Mouse (Mus musculus): ENCODE results near the gene Tada1. TPM values are rescaled to one million over a fixed set of nuclear protein-coding genes. Genes with fewer than 3 reads are reported as not detected.

Gene Tada1
- total and polyA plus RNA-seq, 3 experiments = 34.0 to 36.7 TPM; not detected in 1

GRCm38 (mm10) chr1:166409701-166410220, 30.9 kb downstream of the Tada1 start, which contains the start of gene Pogk (continued):
- TF ChIP-seq USF1 (IDR thresholded peaks at IDR 0.05; ENCODE audit: low read depth, low read length) = peak; percentile 86
- no peak for TF ChIP-seq MEF2A (IDR thresholded peaks at IDR 0.05; ENCODE audit: extremely low read depth, insufficient replicate concordance, low read depth, low read length, poor library complexity, severe bottlenecking)
- peak; percentile 53; the same call in 1 of the 2 replicates for TF ChIP-seq ETS1 (IDR thresholded peaks at IDR 0.05; ENCODE audit: low read depth, low read length)
- TF ChIP-seq POLR2A (IDR thresholded peaks at IDR 0.05; ENCODE audit: control insufficient read depth in 1 of 2, insufficient read depth in 1 of 2, low read depth in 1 of 2, low read length in 2 of 2, poor library complexity in 1 of 2) = peak; percentile 67 to 76; a peak in 3 of 4 replicates
- TF ChIP-seq MYB (IDR thresholded peaks at IDR 0.05; ENCODE audit: low read depth, low read length) = no peak
- TF ChIP-seq CHD1 (IDR thresholded peaks at IDR 0.05; ENCODE audit: low read depth, low read length) = no peak
- TF ChIP-seq EP300 (IDR thresholded peaks at IDR 0.05; ENCODE audit: low read depth in 1 of 2, low read length in 2 of 2) = peak in 1 of 2 experiments; percentile 30; a peak in 1 of 4 replicates
- TF ChIP-seq GATA1 (IDR thresholded peaks at IDR 0.05; ENCODE audit: low read depth, low read length) = no peak

- no peak for TF ChIP-seq ZC3H11A (IDR thresholded peaks at IDR 0.05; ENCODE audit: low read depth, low read length)
- TF ChIP-seq POLR2AphosphoS2 (IDR thresholded peaks at IDR 0.05; ENCODE audit: low read length) = no peak
- no peak overlapping the region for H3K27ac ChIP-seq (ENCODE audit: control insufficient read depth, low read depth, low read length)
- peaks cover 3 to 14% of the 10 kb centered on the region in 2 experiments for H3K4me1 ChIP-seq (ENCODE audit: control insufficient read depth in 1 of 2, insufficient read depth in 2 of 2, low read length in 2 of 2)
- no peaks in the 10 kb centered on the region; the same call in 1 of the 2 replicates for H3K9me3 ChIP-seq (replicated peaks; ENCODE audit: insufficient read depth, low read length)
- H3K4me3 ChIP-seq (ENCODE audit: control insufficient read depth in 1 of 2, insufficient read depth in 1 of 2, low read depth in 2 of 2, low read length in 2 of 2) = no peak overlapping the region
- H3K79me2 ChIP-seq (ENCODE audit: control insufficient read depth, insufficient read depth, low read length, poor library complexity) = peaks cover 5% of the 10 kb centered on the region; the same call in 1 of the 2 replicates
- no peak for DNase-seq (ENCODE audit: low read depth, low spot score)
- peaks cover 0 to 5% of the 10 kb centered on the region in 2 experiments; a peak in 2 of 4 replicates for H3K36me3 ChIP-seq (ENCODE audit: control insufficient read depth in 1 of 2, insufficient read depth in 2 of 2, low read length in 2 of 2)
- no peaks in the 10 kb centered on the region; a peak in 1 of 4 replicates for H3K27me3 ChIP-seq (ENCODE audit: control insufficient read depth in 1 of 2, insufficient read depth in 2 of 2, low read length in 2 of 2)
- H3K9ac ChIP-seq (ENCODE audit: control insufficient read depth, low read depth, low read length, poor library complexity, severe bottlenecking) = no peak overlapping the region
These were observed 32.6 kb downstream of the Tada1 start for GRCm38 (mm10) chr1:166411541-166411940.

- TF ChIP-seq GATA1 (IDR thresholded peaks at IDR 0.05; ENCODE audit: low read depth, low read length) (no peak), GABPA (IDR thresholded peaks at IDR 0.05; ENCODE audit: low read depth, low read length) (no peak), MEF2A (IDR thresholded peaks at IDR 0.05; ENCODE audit: extremely low read depth, insufficient replicate concordance, low read depth, low read length, poor library complexity, severe bottlenecking) (no peak), RCOR1 (IDR thresholded peaks at IDR 0.05; ENCODE audit: low read depth, low read length) (no peak), ZMIZ1 (IDR thresholded peaks at IDR 0.05; ENCODE audit: low read depth, low read length) (no peak), MAFK (IDR thresholded peaks at IDR 0.05; ENCODE audit: borderline replicate concordance, low read depth, low read length) (no peak), NRF1 (IDR thresholded peaks at IDR 0.05; ENCODE audit: insufficient read depth, low read depth, low read length, poor library complexity, severe bottlenecking) (no peak), CHD1 (IDR thresholded peaks at IDR 0.05; ENCODE audit: low read depth, low read length) (no peak), EP300 (IDR thresholded peaks at IDR 0.05; ENCODE audit: low read depth in 1 of 2, low read length in 2 of 2) (no peak), HCFC1 (IDR thresholded peaks at IDR 0.05; ENCODE audit: low read depth, low read length) (no peak), ELF1 (IDR thresholded peaks at IDR 0.05; ENCODE audit: low read depth, low read length) (no peak), SMC3 (IDR thresholded peaks at IDR 0.05; ENCODE audit: low read depth, low read length) (no peak), NELFE (IDR thresholded peaks at IDR 0.05; ENCODE audit: low read depth, low read length) (no peak), USF2 (IDR thresholded peaks at IDR 0.05; ENCODE audit: borderline replicate concordance in 1 of 2, insufficient read depth in 1 of 2, low read depth in 1 of 2, low read length in 2 of 2) (no peak), POLR2AphosphoS5 (IDR thresholded peaks at IDR 0.05; ENCODE audit: borderline replicate concordance, low read depth, low read length) (no peak), RAD21 (IDR thresholded peaks at IDR 0.05; ENCODE audit: low read depth, low read length) (no peak), MAZ (IDR thresholded peaks at IDR 0.05; ENCODE audit: low read depth, low read length) (no peak), SIN3A (IDR thresholded peaks at IDR 0.05; ENCODE audit: low read length) (no peak), ZKSCAN1 (IDR thresholded peaks at IDR 0.05; ENCODE audit: low read depth, low read length) (no peak), BHLHE40 (IDR thresholded peaks at IDR 0.05; ENCODE audit: borderline replicate concordance, low read depth, low read length) (no peak)
- peaks cover 0 to 5% of the 10 kb centered on the region in 2 experiments; a peak in 2 of 4 replicates for H3K36me3 ChIP-seq (ENCODE audit: control insufficient read depth in 1 of 2, insufficient read depth in 2 of 2, low read length in 2 of 2)
- peaks cover 3 to 14% of the 10 kb centered on the region in 2 experiments for H3K4me1 ChIP-seq (ENCODE audit: control insufficient read depth in 1 of 2, insufficient read depth in 2 of 2, low read length in 2 of 2)
- no peaks in the 10 kb centered on the region; a peak in 1 of 4 replicates for H3K27me3 ChIP-seq (ENCODE audit: control insufficient read depth in 1 of 2, insufficient read depth in 2 of 2, low read length in 2 of 2)
- no peak overlapping the region for H3K9ac ChIP-seq (ENCODE audit: control insufficient read depth, low read depth, low read length, poor library complexity, severe bottlenecking)
- no peaks in the 10 kb centered on the region; the same call in 1 of the 2 replicates for H3K9me3 ChIP-seq (replicated peaks; ENCODE audit: insufficient read depth, low read length)
- H3K4me3 ChIP-seq (ENCODE audit: control insufficient read depth in 1 of 2, insufficient read depth in 1 of 2, low read depth in 2 of 2, low read length in 2 of 2) = no peak overlapping the region
- peaks cover 5% of the 10 kb centered on the region; the same call in 1 of the 2 replicates for H3K79me2 ChIP-seq (ENCODE audit: control insufficient read depth, insufficient read depth, low read length, poor library complexity)
- no peak overlapping the region for H3K27ac ChIP-seq (ENCODE audit: control insufficient read depth, low read depth, low read length)
- no peak for DNase-seq (ENCODE audit: low read depth, low spot score)
These were observed 33.4 kb downstream of the Tada1 start for GRCm38 (mm10) chr1:166412266-166412665.
